Mouse (Mus musculus): ENCODE data around the gene Cap2.

Cap2 gene

GRCm38 (mm10) chr13:46640608-46641468, 139.2 kb downstream of the Cap2 start:
- no peak for DNase-seq

- DNase-seq: no peak
These were observed 140.7 kb downstream of the Cap2 start for GRCm38 (mm10) chr13:46642318-46642717.

GRCm38 (mm10) chr13:46644175-46644574, 142.5 kb downstream of the Cap2 start:
- DNase-seq: no peak

DNA sequence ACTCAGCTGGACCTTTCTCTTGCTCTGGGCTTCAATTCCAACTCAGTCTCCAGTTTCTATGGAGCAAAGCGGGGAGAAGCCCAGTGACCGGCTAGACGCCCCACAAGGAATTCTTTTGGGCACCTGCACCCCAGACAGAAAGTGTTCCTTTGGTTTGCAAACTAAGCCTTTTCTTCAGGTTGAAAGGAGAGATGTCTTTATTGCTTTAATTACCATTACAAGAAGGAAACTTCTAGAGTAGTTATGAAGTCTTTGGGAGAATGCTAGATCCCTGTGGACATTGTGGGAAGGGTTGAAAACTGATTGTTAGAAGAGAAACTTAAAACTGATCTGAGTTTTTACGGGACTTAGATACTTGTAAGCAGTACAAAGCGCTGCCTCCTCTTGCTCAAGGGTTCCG, 143.8 kb downstream of the Cap2 start:
- DNase-seq: no peak

DNA sequence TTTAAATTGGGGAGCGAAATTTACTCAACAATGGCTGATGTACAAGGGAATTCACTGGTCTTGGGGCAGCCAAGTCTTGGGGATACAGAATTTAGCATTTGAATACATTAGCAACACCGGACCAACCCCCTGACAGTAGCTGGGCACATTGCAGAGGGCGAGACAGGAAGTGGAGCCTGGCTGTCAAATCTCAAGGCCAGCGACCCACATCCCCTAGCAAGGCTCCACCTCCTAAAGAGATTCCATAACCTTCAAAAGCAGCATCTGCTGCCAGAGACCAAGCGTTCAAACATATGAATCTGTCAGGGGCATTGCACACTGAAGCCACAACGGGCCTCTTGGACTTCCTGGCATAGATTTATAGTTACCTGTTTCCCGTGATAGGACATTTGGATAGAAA, 150.2 kb downstream of the Cap2 start:
- DNase-seq: no peak

GRCm38 (mm10) chr13:46652671-46653070, 151.0 kb downstream of the Cap2 start:
- no peak for DNase-seq

- no peak for DNase-seq
These were observed 152.0 kb downstream of the Cap2 start for GRCm38 (mm10) chr13:46653671-46654070.

- DNase-seq: no peak
These were observed 152.9 kb downstream of the Cap2 start for GRCm38 (mm10) chr13:46654566-46654965.

GRCm38 (mm10) chr13:46659211-46659610, 157.6 kb downstream of the Cap2 start:
- DNase-seq: no peak

DNA sequence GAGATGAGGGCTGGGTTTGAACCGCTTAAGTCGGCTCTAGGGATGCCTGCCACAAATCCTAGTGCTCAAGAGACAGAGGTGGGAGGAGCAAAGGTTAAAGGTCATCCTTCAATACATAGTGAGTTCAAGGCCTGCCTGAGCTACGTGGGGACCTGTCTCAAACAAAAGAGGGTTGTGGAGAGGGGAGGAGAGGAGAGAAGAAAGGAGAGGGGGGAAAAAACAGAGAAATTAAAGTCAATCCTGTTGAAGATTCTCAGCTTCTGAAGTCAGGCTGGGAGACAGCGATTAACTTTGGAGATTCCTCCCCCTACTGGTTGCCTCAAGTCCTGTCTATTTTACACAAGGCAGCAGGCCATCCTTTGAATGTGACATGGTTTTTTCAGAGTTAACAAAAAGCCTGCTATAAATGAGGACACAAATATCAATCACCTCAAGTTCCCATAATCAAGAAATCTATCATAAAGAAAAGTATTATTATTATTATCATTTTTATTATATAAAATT, 161.9 kb downstream of the Cap2 start:
- peak; percentile 57 for DNase-seq

- DNase-seq: peak; percentile 95
These were observed 167.5 kb downstream of the Cap2 start, which contains the start of gene Fam8a1 for GRCm38 (mm10) chr13:46669048-46669619. Gene Fam8a1, plus strand, starts transcription at chr13:46669522.

DNA sequence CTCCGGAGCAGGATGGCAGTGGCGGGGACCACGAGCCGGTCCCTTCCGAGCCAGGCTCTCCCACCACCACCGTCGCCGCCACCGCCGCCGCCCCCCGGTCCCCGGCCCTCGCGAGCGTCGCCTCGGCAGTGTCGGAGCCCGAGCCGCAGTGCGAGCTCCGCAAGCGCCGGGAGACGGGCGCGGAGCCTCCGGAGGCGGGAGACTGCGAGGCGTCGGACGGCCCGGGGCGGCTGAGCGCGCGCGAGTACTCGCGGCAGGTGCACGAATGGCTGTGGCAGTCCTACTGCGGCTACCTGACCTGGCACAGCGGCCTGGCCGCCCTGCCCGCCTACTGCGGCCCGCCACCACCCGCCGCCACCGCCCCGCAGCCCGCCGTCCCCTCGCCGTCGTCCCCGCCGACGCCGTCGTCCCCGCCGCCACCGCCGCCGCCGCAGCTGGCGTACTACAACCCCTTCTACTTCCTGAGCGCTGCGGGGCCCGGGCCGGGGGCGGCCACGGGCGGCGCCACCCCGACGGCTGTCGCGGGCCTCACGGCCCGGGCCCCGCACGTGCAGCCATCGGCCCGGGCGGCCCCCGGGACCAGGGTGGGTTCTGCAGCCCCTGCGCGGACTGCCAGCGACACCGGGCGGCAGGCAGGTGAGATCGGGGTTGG, 168.1 kb downstream of the Cap2 start:
- DNase-seq: peak; percentile 19

DNA sequence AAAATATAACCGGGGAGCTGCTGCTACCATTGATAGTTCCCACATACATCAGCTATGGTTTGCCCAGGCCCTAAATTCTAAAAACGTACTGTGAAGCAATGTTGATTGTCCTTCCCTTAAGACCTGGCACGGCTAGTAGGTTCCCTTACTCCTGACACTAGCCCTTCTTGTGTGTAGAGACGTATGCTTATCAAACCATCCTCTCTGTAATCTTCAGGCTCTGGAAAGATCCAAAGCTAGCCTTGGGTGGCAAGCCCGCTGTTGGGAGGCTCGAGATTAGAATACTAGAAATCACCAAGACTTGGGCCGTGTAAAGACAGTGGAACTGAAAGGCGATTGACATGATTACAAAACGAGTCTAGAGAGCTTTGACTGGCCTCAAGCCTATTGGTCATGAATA, 168.9 kb downstream of the Cap2 start:
- DNase-seq: no peak

GRCm38 (mm10) chr13:46674601-46675000, 173.0 kb downstream of the Cap2 start:
- DNase-seq: no peak

DNA sequence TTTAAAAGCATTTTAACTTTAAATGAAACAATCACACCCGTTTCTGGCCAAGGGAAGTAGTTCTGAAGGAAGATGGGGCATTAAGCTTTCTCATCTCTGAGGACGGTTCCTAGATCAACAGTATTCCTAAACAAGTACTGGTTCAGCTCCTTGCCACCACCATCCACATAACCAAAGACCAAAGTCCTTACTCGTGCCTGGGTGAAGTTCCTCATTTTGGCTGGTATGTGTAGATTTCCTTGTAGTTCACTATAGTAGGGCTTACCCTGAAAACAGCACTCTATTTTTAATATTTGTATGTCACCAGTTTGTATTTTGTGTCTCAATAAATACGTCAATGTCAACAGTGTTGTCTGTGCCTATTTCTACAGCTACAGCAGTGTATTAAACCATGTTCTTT, 176.1 kb downstream of the Cap2 start:
- no peak for DNase-seq

DNA sequence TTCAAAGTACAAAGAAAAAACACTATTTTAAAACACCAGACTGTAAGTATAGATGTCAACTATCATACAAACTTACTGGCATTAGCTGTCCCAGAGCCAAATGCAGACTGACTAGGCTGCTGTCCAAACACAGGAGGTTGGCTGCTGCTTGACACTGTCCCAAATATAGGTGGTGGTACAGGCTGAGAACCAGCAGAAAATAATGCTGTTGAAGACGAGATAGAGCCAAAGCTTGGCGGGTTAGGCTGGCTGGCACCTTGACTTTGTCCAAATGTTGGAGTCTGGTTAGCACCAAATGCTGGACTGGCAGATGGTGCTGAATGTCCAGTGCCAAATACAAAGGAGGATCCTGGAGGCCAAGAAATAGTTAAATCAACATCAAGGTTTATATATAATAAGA, 181.3 kb downstream of the Cap2 start:
- no peak for DNase-seq

- DNase-seq: no peak
These were observed 181.7 kb downstream of the Cap2 start for GRCm38 (mm10) chr13:46683370-46683769.

DNA sequence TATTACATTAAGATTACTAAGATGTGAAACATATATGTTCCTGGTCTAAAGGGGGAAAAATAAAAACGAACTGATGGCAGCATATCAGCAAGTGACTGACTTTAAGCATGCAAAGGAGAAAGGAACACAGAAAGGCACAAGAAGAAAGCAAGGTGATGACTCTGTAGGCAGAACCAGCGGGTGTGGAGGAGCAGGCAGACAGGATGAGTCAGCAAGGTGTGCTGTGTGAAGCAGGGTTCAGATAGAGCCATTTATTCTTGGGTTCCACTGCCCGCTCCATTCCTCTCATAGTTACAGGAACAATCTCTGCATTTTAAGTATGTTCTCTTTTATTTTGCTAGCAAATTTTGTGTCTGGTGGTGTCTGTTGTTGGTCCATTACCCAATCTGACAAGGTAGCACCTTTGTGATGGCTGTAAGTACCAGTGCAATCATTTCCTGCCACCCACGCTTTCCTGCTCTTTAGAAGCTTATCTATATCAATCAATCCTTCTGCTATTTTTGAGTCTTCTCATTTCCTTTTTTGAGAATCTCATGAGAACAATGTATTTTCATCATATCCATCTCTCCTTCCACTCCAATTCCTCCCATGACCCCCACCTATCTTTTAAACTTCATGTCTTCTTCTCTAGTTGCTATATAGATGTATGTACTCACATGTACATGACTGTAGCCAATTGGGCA, 189.1 kb downstream of the Cap2 start:
- no peak for DNase-seq

- DNase-seq: peak; percentile 21
These were observed 193.8 kb downstream of the Cap2 start for GRCm38 (mm10) chr13:46695296-46695908.

DNA sequence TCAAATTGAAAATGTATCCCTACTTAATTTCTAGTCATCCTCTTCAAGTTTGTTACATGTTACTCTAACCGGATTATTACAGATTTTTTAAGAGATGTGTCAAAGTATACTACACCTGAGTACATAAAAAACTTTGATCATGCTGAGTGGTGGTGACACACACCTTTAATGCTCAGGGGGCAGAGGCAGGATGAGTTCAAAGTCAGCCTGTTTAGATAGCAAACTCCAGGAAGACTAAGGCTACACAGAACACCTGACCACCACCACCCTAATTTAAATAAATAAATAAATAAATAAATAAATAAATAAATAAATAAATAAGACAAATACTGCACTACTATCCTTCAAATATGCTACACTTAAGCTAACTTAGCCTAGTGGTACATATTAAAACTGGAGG, 194.3 kb downstream of the Cap2 start:
- DNase-seq: no peak

GRCm38 (mm10) chr13:46696788-46697187, 195.1 kb downstream of the Cap2 start:
- peak; percentile 14 for DNase-seq

DNA sequence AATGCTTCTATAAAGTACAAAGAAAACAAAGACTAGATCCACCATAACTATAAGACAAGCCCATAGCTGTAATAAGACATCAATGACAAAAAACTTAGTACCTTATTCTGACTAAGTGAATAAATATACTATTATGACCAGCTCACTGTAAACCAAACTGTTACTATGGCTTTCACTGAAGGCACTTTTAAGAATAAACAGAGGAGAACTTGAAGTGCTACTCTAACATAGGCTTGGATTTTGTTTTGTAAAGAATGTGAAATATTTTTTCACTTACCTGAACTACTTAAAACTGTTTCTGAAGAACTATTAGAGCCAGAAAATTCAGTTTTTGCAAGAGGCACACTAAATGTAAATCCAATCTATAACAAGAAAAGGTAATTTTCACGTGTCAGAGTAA, 197.7 kb downstream of the Cap2 start:
- DNase-seq: no peak
